Mouse (Mus musculus) activated CD4-positive, CD25-positive, alpha-beta regulatory T cell (primary cell): ENCODE results near the gene F2. TPM values are rescaled to one million over a fixed set of nuclear protein-coding genes. Genes with fewer than 3 reads are reported as not detected.

Experiments used
- polyA plus RNA-seq, 2 experiments: library from polyadenylated mRNA; unstranded; fragments of 100-300 nt; shearing (Covaris generic); gene quantifications; one replicate each; pipeline ENCODE4 v1.2.1; 2017

Gene F2
- polyA plus RNA-seq, result under 1 TPM in 1 of 2 experiments, not detected in 1; 0.10 TPM

GRCm38 (mm10) chr2:91636229-91636628, at the start of gene F2:
F2 (minus strand) TSS chr2:91636414.

DNA sequence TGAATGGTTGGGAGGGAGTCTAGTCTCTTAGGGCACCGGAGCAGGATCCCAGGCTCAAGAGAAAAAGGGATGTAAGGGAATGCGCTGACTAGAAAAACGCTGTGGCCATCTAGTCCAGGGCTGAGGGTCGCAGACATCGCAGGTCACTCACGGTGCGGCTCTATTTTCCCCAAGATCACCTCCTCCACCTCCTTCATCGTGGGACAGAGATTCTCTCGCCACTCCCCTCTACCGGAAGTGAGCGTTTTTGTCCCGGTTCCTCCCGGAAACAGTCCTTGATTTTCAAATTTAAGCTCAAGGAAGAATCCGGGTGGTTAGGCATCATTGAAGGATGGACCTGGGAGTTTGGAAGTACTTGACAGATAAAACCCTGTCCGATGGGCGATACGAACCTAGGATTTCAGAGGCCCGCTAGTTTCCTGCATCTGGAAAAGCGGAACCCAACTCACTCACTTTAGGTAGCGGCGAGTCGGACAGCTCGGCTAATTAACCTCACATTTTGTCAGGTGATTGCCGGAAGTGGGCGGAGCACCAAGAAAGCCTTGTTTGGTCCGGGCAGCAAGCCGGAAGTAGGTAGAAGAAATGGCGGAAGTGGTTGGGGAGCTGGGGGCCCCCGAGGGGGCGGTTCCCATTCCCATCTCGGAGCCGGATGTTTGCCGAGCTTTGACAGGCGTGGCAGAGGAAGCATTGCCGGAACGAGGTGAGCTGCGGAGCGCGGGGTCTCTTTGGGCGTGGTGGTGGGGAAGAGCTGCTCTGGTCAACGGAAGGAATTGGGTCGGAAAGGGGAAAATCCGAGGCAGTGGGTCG, 13.5 kb upstream of the F2 start, which contains the start of the genes Zfp408 and Arhgap1:
Gene Zfp408 (minus strand): TSS at position 239 of the 807 bp plus-strand sequence.
Gene Arhgap1 (plus strand): TSS at position 308 of the 807 bp plus-strand sequence.

Other genes with a start within 250 kb of the F2 start
- 10 to 100 TPM; 14.3 to 19.4 TPM for gene 1110051M20Rik, start 191.7 kb downstream of the F2 start, polyA plus RNA-seq
- gene Lrp4, start 178.9 kb downstream of the F2 start, polyA plus RNA-seq, result under 1 TPM in 1 of 2 experiments, not detected in 1; 0.29 TPM
- 10 to 100 TPM; 34.8 to 51.2 TPM for gene Ckap5, start 109.7 kb downstream of the F2 start, polyA plus RNA-seq
- 10 to 100 TPM; 18.8 to 26.8 TPM for gene Zfp408, start 13.4 kb upstream of the F2 start, polyA plus RNA-seq
- gene Arhgap1, start 13.4 kb upstream of the F2 start, polyA plus RNA-seq, result 100 to 1,000 TPM; 182 to 198 TPM
- 10 to 100 TPM; 40.4 to 44.9 TPM for gene Atg13, start 74.2 kb upstream of the F2 start, polyA plus RNA-seq
- gene Harbi1, start 74.4 kb upstream of the F2 start, polyA plus RNA-seq, result 10 to 100 TPM in 1 of 2 experiments, 1 to 10 TPM in 1; 9.0 to 12.2 TPM
- 10 to 100 TPM; 27.5 to 38.3 TPM for gene Ambra1, start 93.7 kb upstream of the F2 start, polyA plus RNA-seq